Mouse (Mus musculus): Measurements from ENCODE around the gene Ldlr. TPM values are rescaled to one million over a fixed set of nuclear protein-coding genes. Genes with fewer than 3 reads are reported as not detected.

The Ldlr gene
- polyA plus RNA-seq, 1 experiment = 17.9 TPM

DNA sequence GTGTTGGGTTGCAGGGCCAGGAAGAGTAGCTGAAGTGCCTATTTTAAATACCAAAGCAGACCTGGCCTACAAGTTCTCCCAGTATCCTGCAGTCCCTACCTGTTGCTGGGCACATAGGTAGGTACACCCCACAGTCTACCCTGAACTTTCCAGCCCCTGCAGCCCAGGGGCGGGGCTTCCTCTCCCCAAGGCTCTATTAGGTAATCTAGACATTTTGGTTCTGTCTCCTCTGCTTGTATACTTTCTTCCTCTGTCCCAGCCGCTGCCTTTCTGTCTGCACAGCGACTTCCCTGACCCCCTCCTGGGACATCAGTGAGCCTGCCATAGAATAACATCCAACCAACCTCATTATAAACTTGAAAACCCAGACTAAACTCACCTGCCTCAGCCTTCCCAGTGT, 27.1 kb downstream of the Ldlr start:
- no peak overlapping the region for H3K27ac ChIP-seq (ENCODE audit: insufficient read depth, low read length)
- peaks cover 5% of the 10 kb centered on the region for H3K4me1 ChIP-seq (ENCODE audit: control insufficient read depth, insufficient read depth, low read length)
- no peak for TF ChIP-seq POLR2A (IDR thresholded peaks at IDR 0.05; ENCODE audit: extremely low read depth, insufficient read depth, low read length)
- TF ChIP-seq CTCF (IDR thresholded peaks at IDR 0.05; ENCODE audit: extremely low read depth, insufficient read depth, low read length) = no peak
- no peak overlapping the region for H3K4me3 ChIP-seq (ENCODE audit: insufficient read depth, low read length)

DNA sequence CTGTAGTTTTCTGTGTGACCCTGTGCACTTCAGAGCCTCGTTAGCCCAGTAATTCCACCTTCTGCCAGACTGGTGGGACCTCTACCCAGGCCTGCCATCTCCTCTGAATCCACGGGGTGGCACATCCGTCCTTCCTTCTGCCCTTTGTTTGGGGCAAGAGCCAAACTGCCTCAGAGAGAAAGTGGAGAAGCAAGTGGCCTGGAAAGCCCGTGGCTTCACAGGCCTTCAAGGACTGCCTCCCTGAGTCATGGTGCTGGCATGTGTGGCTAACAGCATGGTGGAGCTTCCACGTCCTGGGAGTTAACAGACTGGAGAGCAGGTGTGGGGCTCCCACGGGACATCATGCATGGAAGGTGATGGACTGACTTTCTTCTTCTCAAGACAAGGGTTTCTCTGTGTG, 28.1 kb downstream of the Ldlr start:
- no peak overlapping the region for H3K27ac ChIP-seq (ENCODE audit: insufficient read depth, low read length)
- TF ChIP-seq CTCF (IDR thresholded peaks at IDR 0.05; ENCODE audit: extremely low read depth, insufficient read depth, low read length) = 0 out of 2 replicates have a peak, but pooled peaks have one; percentile 14
- TF ChIP-seq POLR2A (IDR thresholded peaks at IDR 0.05; ENCODE audit: extremely low read depth, insufficient read depth, low read length) = no peak

GRCm38 (mm10) chr9:21752252-21752792, 29.0 kb downstream of the Ldlr start:
- TF ChIP-seq CTCF (IDR thresholded peaks at IDR 0.05; ENCODE audit: extremely low read depth, insufficient read depth, low read length) (no peak), POLR2A (IDR thresholded peaks at IDR 0.05; ENCODE audit: extremely low read depth, insufficient read depth, low read length) (no peak)
- peaks cover 5% of the 10 kb centered on the region for H3K4me1 ChIP-seq (ENCODE audit: control insufficient read depth, insufficient read depth, low read length)
- no peak overlapping the region for H3K27ac ChIP-seq (ENCODE audit: insufficient read depth, low read length)
- no peak overlapping the region for H3K4me3 ChIP-seq (ENCODE audit: insufficient read depth, low read length)

More for the DNA sequence above, 28.1 kb downstream of the Ldlr start:
- Histone ChIP-seq H3K4me3 (ENCODE audit: insufficient read depth, low read length) (no peak overlapping the region), H3K4me1 (ENCODE audit: control insufficient read depth, insufficient read depth, low read length) (peaks cover 5% of the 10 kb centered on the region)

DNA sequence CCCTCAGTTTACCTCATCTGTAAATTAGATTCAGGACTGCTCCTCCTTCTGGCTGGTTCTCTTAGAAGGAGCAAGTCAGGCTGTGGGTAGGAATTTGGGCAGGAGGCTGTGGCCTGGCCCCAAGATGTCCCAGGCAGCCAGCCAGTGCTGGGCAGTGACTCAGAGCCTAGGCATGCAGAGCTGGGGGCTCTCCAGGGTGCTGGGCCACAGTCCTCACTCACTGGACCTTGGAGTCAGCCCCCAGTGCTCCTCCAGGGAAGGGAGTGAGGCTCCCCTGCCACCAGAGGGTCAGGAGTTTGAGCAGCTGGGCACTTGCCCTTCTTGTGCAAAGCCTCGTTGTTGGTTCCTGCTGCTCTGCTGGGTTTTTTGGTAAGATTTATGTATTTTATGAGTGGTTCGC, 30.7 kb downstream of the Ldlr start:
- Histone ChIP-seq H3K27ac (ENCODE audit: insufficient read depth, low read length) (no peak overlapping the region), H3K4me1 (ENCODE audit: control insufficient read depth, insufficient read depth, low read length) (peaks cover 4% of the 10 kb centered on the region), H3K4me3 (ENCODE audit: insufficient read depth, low read length) (no peak overlapping the region)
- TF ChIP-seq CTCF (IDR thresholded peaks at IDR 0.05; ENCODE audit: extremely low read depth, insufficient read depth, low read length) (no peak), POLR2A (IDR thresholded peaks at IDR 0.05; ENCODE audit: extremely low read depth, insufficient read depth, low read length) (no peak)

GRCm38 (mm10) chr9:21754516-21755321, 31.4 kb downstream of the Ldlr start:
- Histone ChIP-seq H3K4me1 (ENCODE audit: control insufficient read depth, insufficient read depth, low read length) (peaks cover 4% of the 10 kb centered on the region), H3K27ac (ENCODE audit: insufficient read depth, low read length) (no peak overlapping the region), H3K4me3 (ENCODE audit: insufficient read depth, low read length) (no peak overlapping the region)
- TF ChIP-seq CTCF (IDR thresholded peaks at IDR 0.05; ENCODE audit: extremely low read depth, insufficient read depth, low read length) = no peak
- no peak for TF ChIP-seq POLR2A (IDR thresholded peaks at IDR 0.05; ENCODE audit: extremely low read depth, insufficient read depth, low read length)

- H3K27ac ChIP-seq (ENCODE audit: insufficient read depth, low read length) = no peak overlapping the region
- H3K4me1 ChIP-seq (ENCODE audit: control insufficient read depth, insufficient read depth, low read length) = no peaks in the 10 kb centered on the region
- H3K4me3 ChIP-seq (ENCODE audit: insufficient read depth, low read length) = no peak overlapping the region
- TF ChIP-seq CTCF (IDR thresholded peaks at IDR 0.05; ENCODE audit: extremely low read depth, insufficient read depth, low read length) (no peak), POLR2A (IDR thresholded peaks at IDR 0.05; ENCODE audit: extremely low read depth, insufficient read depth, low read length) (no peak)
These were observed 35.6 kb downstream of the Ldlr start for GRCm38 (mm10) chr9:21758576-21759529.

DNA sequence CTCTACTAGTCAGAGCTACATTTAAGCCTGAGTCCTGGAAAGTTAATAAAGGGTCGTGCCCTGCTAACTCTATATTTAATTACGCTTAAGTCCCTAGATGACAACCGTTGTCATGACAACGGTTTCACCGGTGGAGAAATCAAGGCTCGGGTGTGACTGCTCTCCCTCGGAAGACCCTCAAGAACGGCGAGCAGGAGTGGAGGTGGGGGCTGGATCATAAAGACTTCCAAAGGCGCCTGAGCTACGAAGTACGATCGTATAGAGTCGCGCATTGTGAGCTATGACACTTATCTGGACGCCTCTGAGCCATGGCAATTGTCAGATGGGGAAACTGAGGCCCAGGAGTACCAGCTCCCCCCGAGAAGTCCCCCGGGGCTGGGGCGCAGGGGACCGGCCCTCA, 36.4 kb downstream of the Ldlr start:
- no peak overlapping the region for H3K27ac ChIP-seq (ENCODE audit: insufficient read depth, low read length)
- no peaks in the 10 kb centered on the region for H3K4me1 ChIP-seq (ENCODE audit: control insufficient read depth, insufficient read depth, low read length)
- H3K4me3 ChIP-seq (ENCODE audit: insufficient read depth, low read length) = peak overlapping the region; percentile 37
- TF ChIP-seq POLR2A (IDR thresholded peaks at IDR 0.05; ENCODE audit: extremely low read depth, insufficient read depth, low read length) = no peak
- TF ChIP-seq CTCF (IDR thresholded peaks at IDR 0.05; ENCODE audit: extremely low read depth, insufficient read depth, low read length) = no peak

GRCm38 (mm10) chr9:21760155-21761088, 37.1 kb downstream of the Ldlr start, which contains the start of gene Spc24:
Spc24 (minus strand) TSS chr9:21760303.
- TF ChIP-seq POLR2A (IDR thresholded peaks at IDR 0.05; ENCODE audit: extremely low read depth, insufficient read depth, low read length) = no peak
- 0 out of 2 replicates have a peak, but pooled peaks have one; percentile 0 for TF ChIP-seq CTCF (IDR thresholded peaks at IDR 0.05; ENCODE audit: extremely low read depth, insufficient read depth, low read length)
- H3K4me1 ChIP-seq (ENCODE audit: control insufficient read depth, insufficient read depth, low read length) = no peaks in the 10 kb centered on the region

More at GRCm38 (mm10) chr9:21760155-21761088, 37.1 kb downstream of the Ldlr start, which contains the start of gene Spc24:
- Histone ChIP-seq H3K4me3 (ENCODE audit: insufficient read depth, low read length) (peak within 1 kb of the TSS; percentile 37), H3K27ac (ENCODE audit: insufficient read depth, low read length) (no peak within 1 kb of the TSS)

Measured in cortical plate, adult 2 months (tissue).